ENCODE assay signal across 1 mouse cellular context in genomic region chr17:78936466-78937228, GRCm38 (mm10).
TF ChIP-seq lines count a peak whose summit lies in the region.

Gene Cebpz, minus strand, starts transcription at chr17:78937066.
Gene Ndufaf7, plus strand, starts transcription at chr17:78937136.

TF ChIP-seq in CH12.LX, 34 proteins besides CTCF, POLR2A, EP300 and RAD21 (continued from another document):
- TF ChIP-seq NELFE (IDR thresholded peaks at IDR 0.05; ENCODE audit: low read depth, low read length), result peak; percentile 73
- 0 out of 2 replicates have a peak, but pooled peaks have one; percentile 43 for TF ChIP-seq POLR2AphosphoS2 (IDR thresholded peaks at IDR 0.05; ENCODE audit: low read depth, low read length)
- peak; percentile 76; the same call in 1 of the 2 replicates for TF ChIP-seq MAX (IDR thresholded peaks at IDR 0.05; ENCODE audit: low read length)
- TF ChIP-seq MEF2A (IDR thresholded peaks at IDR 0.05; ENCODE audit: borderline replicate concordance, low read depth, low read length), result peak; percentile 14; the same call in 1 of the 2 replicates
- peak; percentile 85 for TF ChIP-seq TBP (conservative IDR thresholded peaks at IDR 0.05; ENCODE audit: low read depth, low read length)
- peak; percentile 63; the same call in 1 of the 2 replicates for TF ChIP-seq MYC (IDR thresholded peaks at IDR 0.05; ENCODE audit: low read depth, low read length)
- peak; percentile 77 for TF ChIP-seq TCF12 (IDR thresholded peaks at IDR 0.05; ENCODE audit: low read depth, low read length)
- TF ChIP-seq CHD2 (IDR thresholded peaks at IDR 0.05; ENCODE audit: low read length), result no peak
- peak; percentile 97 for TF ChIP-seq ELF1 (IDR thresholded peaks at IDR 0.05; ENCODE audit: low read depth, low read length)
- TF ChIP-seq SIN3A (IDR thresholded peaks at IDR 0.05; ENCODE audit: low read length), result peak; percentile 33
- no peak for TF ChIP-seq ZKSCAN1 (IDR thresholded peaks at IDR 0.05; ENCODE audit: borderline replicate concordance, low read depth, low read length)
- 0 out of 2 replicates have a peak, but pooled peaks have one; percentile 9 for TF ChIP-seq IRF4 (IDR thresholded peaks at IDR 0.05; ENCODE audit: low read depth, low read length)
- TF ChIP-seq PAX5 (IDR thresholded peaks at IDR 0.05; ENCODE audit: low read length), result no peak
- no peak for TF ChIP-seq MAFK (IDR thresholded peaks at IDR 0.05; ENCODE audit: insufficient replicate concordance, low read length)
- TF ChIP-seq BHLHE40 (IDR thresholded peaks at IDR 0.05; ENCODE audit: low read depth, low read length), result peak; percentile 48
- peak; percentile 83; the same call in 1 of the 2 replicates for TF ChIP-seq ZMIZ1 (IDR thresholded peaks at IDR 0.05; ENCODE audit: low read depth, low read length)
